Mouse (Mus musculus): Measurements from ENCODE around the gene Tspan18. TPM values are rescaled to one million over a fixed set of nuclear protein-coding genes. Genes with fewer than 3 reads are reported as not detected.

Gene Tspan18
- polyA plus RNA-seq, 1 experiment from 2014 or later, result 20.1 TPM

- Histone ChIP-seq H3K9me3 (replicated peaks; ENCODE audit: control insufficient read depth, low read length, poor library complexity, severe bottlenecking) (no peaks in the 10 kb centered on the region), H3K4me3 (ENCODE audit: low read depth, low read length) (no peak overlapping the region), H3K27ac (ENCODE audit: low read length) (no peak overlapping the region), H3K4me1 (ENCODE audit: control insufficient read depth, insufficient read depth, low read length) (no peaks in the 10 kb centered on the region), H3K9ac (ENCODE audit: low read depth, low read length) (no peak overlapping the region), H3K4me2 (ENCODE audit: low read length) (no peak overlapping the region), H3K36me3 (ENCODE audit: control insufficient read depth, insufficient read depth, low read length) (no peaks in the 10 kb centered on the region), H3K27me3 (ENCODE audit: control insufficient read depth, insufficient read depth, low read depth, low read length) (no peaks in the 10 kb centered on the region)
- WGBS, result 79% methylated on average over 6 of the region's 6 CpGs
- no peak for ATAC-seq
These were observed 182.1 kb downstream of the Tspan18 start for GRCm38 (mm10) chr2:93152191-93152601.

Other genes starting within 250 kb of the Tspan18 start
- gene Trp53i11, start 147.0 kb downstream of the Tspan18 start, polyA plus RNA-seq (2015; fragmentation: Nextera tagmentation; extraction: Ambion mirVana), result 125 and 139 TPM in 2 replicates
- gene Cd82, start 128.6 kb upstream of the Tspan18 start, polyA plus RNA-seq (2015; fragmentation: Nextera tagmentation; extraction: Ambion mirVana), result 19.5 and 22.1 TPM in 2 replicates
- gene Gm10803, start 226.1 kb upstream of the Tspan18 start, polyA plus RNA-seq (2015; fragmentation: Nextera tagmentation; extraction: Ambion mirVana), result not detected in 2 replicates